Mouse (Mus musculus) erythroblast, adult 5-6 weeks (primary cell): Measurements from ENCODE around the gene Comt. TPM values are rescaled to one million over a fixed set of nuclear protein-coding genes. Genes with fewer than 3 reads are reported as not detected.

Experiments
- ATAC-seq: replicated peaks from 2 replicates; pipeline ENCODE4 v1.8.0; 2016; ENCODE audit warnings: moderate number of reproducible peaks, mild to moderate bottlenecking, moderate TSS enrichment, inconsistent platforms; ENCODE audit not compliant: poor library complexity, low FRiP score, severe bottlenecking
- total RNA-seq, 2 experiments: library from RNA; stranded (forward) in 1 of 2; stranded (reverse) in 1 of 2; fragments of 150-400 nt in 1 of 2; fragments of 200-764, 138-1000 nt in 1 of 2; gene quantifications; 2 replicates each; pipeline versions ENCODE4 v1.2.3 to v1.2.4; 2015 to 2017; ENCODE audit warnings: low replicate concordance in 2 of 2

Comt gene
- total RNA-seq, 2 experiments from 2014 or later: 27.9 to 29.1 TPM

DNA sequence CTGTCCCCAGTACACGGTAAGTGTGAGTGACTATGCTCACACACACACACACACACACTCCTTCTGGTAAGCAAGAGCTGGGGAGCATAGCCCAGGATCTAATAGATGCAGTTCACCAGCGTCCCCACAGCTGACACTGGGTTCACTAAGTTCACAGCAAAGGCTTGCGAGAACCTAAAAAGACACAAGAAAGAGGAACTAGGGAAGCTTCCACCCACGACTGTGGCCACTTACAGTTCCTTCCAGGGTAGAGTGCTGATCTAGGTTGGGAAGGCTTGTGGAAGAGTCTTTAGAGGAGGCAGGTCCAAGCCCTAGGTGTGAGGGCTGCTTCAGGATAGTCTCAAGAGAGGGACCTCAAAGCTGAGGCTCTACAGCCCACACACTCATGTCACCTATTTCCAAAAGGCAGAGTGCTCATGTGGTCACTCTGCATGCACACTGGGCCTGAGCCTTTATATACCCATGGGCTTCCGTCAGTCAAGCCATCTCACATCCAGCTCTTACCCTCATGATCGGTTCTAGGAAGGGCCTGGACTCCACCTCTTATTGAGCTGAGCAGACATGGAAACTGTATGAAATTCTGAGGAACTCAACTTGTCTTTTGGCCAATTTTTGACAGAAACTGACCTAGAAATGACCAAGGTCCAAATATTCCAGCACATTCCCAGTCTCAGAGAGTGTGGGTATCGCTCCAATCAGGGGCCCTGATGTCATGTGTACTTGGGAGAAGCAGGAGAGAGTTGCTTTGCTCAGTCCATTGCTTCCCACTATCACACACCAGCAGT lies 13.4 kb downstream of the Comt start:
- no peak for ATAC-seq

DNA sequence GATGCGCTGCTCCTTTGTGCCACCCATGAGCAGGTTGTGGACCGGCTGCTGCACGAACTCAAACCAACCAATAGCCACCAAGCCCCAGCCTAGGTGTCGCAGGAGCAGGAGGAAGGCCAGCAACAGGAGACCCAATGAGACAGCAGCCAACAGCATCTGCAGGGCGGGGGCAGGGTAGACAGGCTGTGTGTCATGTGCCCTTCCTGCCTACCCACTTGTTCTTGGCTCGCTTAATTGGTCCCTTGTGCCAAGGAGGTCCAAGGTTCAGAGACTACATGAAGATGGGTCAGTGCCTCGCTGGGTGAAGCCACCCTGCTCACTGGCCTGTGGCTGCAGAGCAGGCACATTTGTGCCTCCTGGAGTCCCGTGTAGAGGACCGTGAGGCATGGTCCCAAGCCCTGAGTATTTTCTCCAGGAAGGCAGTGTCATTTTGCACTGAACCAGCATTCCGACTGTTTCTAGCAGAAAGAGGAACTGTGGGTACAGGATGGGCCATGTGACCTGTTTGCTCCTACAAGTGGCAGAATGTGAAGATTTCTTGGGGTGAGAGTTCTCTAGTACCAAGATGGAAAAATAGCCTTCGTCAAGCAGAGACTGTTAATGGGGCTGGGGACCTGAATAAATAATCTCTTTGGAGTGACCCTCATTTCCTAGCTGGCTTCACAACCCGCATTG lies 14.7 kb downstream of the Comt start:
- ATAC-seq: no peak

DNA sequence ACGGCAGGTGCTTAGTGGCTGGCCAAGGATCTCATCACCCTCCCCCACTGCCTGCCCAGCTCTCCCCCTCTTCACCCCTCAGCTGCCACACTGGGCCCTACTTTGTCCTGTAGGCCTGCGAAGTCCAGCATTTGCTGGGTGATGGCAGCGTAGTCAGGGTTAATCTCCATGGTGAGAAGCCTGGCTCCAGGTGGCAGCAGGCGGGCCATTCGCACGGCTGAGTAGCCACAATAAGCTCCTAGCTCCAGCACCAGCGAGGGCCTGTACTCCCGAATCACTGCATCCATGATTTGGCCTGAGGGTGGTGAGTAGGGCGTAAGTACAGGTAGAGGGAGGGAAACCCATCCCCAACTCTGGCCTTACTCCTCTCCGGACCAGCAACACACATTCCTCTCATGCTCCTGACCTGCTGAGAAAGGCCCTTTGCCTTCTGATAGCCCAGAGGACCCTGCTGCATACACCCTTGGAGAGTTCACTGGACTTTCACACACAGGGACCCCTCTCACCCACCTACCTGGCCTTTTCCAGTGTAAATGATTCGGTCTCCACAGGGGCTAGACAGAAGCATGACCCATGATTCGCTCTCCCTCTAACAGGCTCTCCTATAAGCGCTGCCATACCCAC lies 15.5 kb downstream of the Comt start:
- ATAC-seq: no peak

DNA sequence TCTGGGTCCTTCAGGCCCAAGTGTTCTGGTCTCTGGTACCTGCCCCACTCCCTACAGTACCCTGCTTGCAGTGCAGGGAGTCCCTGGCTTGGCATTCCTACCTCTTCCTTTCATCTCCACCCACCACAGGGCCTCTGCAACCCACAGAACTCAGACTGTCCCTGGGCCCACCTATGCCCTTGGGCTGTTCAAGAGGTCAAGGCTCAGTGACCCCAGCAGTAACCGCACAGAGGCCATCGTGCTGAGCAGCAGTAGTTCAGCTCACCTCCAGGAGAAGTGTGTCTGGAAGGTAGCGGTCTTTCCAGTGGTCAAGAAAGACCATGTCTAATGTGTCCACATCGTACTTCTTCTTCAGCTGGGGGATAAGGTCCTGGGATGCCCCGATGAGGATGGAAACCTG lies 16.2 kb downstream of the Comt start:
- no peak for ATAC-seq

DNA sequence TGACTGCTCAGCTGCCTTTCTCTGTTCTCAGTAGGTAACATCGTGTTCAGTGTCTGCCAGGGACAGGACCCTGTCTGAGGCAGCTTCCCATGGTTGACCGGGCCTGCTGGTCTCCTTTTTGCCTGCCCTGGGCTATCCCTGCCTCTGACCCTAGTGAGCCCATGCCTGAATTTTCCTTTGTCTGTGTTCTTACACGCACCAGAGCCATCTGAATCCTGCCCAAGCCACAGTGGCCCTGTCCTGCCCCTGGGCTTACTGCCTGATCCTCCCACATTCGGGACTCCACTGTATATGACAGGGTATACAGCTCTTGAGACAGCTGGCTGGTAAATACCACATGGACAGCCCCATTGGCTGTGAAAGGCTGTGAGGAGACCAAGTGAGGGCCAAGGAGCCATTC lies 16.9 kb downstream of the Comt start:
- no peak for ATAC-seq

DNA sequence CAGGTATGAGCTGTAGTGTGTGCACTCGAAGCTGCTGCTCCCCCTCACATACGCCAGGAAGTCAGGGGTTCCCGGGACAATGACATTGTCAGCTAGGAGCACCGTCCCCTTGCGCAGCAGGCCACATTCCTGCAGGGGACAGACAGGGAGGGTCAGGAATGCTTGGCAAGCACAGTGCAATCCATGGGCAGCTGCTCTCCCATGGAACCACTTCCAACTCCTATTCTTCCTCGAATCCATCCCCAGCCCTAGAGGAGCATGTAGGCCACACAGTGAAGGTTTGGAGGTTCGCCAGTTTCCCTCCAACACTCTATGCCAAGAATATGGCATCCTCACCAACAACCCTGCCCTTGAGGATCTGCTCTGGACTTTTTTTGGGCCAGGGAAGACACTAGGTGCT lies 18.7 kb downstream of the Comt start:
- no peak for ATAC-seq

DNA sequence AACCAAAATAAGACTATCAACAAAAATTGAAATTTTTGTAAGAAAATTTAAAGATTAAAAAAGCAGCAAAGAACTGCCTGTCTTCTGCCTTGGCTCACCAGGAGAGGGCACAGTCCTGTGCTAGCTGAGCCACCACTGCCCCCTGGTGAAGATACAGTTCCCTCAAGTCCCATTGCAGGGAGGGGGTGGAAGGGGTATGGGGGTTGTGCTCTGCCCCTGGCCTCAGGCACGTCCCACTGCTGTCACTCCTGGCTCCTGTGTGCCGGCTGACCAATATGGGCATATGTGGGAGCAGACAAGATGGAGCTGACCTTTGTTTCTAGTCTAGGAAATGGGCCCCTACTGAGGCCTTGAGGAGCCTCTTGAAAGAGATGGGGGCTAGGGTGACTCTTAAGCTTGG lies 20.4 kb downstream of the Comt start:
- ATAC-seq: peak; percentile 64

DNA sequence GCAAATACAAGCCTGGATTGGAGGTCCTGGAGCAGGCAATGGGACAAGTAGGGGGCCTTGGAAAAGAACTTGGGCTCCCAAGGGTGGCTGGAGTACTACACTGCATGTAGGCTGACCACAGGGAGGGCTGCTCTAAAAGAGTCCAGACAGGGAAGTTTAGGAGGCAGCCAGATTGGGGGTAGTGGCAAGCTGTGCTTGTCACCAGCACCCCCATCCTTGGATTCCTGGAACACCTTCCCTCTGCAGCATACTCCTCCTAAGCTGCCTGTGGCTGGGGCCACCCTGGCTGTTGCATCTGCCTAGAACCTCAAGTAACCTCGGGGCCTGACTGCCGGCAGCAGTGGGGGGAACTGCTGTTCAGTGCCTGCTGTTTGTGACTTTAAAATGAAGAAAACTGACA lies 20.8 kb downstream of the Comt start:
- ATAC-seq: 0 out of 2 replicates have a peak, but pooled peaks have one; percentile 16

DNA sequence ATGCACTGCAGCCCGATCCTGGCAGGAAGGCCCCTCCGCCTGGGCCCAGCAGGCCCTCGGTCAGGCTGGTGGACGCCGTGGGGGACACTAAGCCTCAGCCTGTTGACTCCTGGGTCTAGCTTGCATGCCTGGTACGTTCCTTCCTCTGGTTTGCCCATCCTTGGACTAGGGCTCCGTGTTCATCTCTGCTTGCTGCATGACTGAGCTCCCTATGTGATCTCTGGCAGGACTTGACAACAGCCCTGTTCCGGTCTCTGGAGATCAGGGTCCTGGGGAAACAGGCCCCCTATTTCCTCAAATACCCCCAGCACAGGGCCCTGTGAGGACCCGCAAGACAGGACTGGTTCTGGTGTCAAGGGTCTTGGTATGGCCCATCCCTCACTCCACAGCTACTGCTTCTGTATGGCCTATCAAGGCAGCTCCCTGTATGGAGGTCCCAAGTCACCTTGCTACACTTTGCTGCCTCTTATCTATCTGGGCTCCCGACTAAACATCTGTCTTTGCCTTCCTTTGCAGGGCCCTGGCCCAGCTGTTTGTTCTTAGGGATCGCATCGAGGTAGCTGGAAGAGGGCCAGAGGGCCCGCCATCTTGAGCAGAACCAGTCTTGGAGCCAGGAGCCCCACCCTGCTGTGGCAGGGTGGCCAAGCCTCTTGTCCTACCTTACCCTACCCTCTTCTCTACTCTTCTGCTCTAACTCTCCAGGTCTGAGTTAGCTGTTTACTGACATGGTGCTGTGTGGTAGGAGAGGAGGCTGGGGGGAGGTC lies 21.4 kb downstream of the Comt start:
- ATAC-seq: peak; percentile 67

DNA sequence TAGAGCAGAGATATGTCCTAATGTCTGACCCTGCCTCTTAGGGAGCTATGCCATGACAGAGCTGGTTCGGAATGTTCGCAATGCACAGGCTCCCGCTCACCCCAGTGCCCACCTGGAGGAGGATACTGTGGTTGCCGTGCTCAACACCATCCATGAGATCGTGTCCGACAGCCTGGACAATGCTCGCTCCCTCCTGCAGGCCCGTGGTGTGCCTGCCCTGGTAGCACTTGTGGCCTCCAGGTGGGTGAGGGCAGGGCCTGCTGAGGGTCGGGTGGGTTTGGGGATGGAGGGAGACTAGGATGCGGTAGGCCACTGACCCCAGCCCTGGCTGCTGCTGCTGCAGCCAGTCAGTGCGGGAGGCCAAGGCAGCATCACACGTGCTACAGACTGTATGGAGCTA lies 23.4 kb downstream of the Comt start:
- ATAC-seq: no peak

DNA sequence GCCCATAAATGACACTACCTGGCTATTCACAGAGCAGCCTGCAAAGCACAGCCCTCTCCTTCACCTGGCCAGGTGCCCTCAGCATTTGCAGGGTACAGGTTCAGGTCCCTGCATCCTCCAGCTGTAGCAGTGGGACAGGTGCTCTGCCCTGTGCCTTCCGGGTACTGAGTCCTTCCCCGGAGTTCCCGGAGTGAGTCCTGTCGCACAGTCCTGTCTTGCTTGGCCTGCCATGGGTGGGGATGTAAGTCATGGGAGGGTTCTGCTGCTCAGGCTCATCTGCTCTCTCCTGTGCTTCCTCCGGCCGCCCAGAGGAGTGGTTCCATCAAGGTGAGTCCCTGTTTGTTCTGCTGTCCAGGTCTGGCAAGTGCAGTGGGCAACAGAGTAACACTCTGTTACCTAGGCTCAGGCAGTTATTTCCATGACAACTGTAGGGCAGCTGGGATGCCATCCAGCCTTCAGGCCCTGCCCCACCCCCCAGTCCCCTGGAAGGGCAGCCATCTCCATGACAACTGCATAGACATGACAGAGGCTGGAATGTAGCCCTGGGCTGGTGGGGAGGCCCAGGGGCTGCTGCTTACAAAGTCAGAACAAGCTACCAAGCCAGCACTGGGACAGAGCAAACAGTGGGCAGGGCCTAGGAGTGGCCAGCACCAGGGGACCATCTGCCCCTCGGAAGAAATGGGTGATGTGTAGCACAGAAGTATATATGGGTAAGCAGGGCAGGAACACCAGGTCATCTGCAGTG lies 26.0 kb downstream of the Comt start:
- no peak for ATAC-seq

DNA sequence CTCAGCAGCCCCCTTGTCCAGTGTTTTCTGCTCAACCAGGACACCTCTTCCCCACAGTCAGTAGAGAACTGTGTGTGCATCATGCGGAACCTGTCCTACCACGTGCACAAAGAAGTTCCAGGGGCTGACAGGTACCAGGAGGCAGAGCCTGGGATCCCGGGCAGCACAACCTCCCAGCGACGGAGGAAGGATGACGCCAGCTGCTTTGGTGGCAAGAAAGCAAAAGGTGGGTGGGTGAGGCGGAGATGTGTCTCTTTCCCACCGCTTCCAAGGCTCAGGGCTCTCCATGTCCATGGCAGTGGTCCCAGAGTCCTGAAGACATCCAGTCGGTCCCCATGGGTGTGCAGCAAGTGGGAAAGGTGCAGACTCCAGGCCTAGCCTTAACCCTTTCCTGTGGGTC lies 26.6 kb downstream of the Comt start:
- no peak for ATAC-seq

DNA sequence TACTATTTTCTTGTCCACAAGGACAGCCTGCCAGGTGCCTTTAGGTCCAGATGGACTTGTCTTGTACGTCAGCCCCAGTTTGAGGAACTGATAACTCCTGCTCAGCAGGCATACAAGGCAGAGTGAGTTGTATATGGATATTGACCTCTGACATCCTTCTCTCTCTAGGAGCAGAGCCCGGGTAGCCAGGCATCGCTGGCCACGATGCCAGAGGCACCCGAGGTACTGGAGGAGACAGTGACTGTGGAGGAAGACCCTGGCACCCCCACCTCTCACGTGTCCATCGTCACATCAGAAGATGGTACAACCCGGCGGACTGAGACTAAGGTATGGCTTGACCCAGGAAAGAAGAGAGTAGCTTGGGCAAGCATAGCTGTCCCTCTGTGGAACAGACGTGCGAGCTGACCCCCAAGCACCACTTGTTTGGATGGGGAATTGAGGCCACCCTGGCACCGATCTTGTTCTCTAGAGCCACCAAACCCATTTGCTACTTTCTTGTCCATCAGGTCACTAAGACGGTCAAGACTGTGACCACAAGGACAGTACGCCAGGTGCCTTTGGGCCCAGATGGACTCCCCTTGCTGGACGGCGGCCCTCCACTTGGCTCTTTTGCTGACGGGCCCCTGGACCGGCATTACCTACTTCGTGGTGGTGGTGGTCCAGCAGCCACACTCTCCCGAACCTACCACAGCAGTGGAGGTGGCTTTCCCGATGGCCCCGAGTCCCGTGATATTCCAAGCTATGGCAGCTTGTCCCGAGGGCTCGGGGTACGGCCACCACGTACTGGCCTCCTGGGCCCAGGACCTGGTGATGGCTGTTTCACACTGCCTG lies 29.6 kb downstream of the Comt start:
- ATAC-seq: no peak

DNA sequence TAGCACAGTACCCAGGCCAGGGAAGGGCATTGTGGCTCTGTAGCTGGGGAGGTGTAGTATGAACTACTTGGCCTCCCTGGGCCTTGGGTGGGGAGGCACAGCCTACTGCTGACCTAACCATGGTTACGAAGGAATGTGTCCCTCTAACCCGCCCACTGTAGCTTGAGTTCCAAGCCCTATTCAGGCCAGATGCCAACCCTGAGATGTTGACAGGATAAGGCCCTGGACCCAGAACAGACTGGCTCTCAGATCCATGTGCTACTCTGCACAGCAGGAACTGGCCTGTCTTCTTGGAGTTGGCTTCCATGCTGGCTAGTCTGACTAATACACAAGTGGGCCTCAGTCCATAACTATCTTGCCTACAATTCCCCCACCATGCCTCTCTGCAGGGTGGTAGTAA lies 30.5 kb downstream of the Comt start:
- no peak for ATAC-seq

DNA sequence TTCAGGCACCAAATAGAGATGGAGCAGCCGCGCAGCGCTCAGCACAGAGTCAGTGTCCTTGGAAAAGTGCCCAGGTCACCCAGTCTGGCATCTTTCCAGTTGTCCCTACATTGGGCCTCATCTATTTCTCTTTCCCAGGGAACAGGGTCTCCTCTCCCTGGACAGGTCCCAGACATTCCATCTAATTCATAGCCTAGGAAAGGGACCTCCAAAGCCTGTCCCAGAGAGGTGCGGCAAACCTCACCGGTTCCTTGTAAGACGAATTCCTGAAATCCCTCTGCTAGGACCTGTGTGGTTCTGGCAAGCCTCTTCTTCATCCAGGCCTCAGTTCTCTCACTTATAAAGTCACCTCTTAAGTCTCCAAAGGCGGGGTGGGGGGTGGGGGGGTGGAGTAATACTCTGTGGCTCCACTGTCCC lies 31.0 kb downstream of the Comt start:
- ATAC-seq: no peak

DNA sequence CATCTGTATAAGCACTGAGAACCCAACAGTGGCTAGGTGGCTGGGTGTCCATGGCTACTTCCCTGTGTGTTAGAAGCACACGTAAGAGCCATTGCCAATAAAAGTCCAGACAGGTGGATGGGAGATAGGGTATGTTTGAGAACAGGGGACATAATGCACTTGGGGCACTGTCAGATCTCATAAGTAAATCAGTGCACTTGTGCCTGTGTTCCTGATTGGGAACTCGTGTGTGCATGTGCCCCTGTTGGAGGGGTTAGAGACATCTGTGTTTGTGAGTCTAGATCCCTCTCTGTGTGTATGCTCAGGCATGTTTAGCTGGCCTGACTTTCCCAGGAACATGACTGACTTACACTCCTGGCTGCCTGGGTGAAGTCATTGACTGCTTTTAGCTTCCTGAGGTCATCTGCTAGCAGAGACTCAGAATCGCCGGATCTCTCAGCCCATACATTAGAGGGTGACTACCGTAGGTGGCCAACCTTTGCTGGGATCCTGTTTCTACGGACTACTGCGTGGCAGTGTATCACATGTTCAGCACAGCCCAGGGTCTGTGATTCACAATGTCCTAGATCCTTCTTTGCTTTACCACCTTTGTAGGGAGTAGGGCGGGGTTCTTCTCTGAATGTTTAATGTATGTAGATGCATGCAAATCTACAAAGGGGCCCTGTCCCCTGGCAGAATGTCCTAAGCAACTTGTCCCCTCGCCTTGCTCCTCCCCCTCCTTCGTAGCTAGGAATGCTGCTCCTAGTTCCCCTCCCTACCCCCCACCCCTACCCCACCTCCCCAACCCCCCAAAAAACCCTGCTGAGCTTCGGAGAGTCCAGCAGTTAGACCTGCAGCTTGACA lies 31.7 kb downstream of the Comt start:
- ATAC-seq: no peak

DNA sequence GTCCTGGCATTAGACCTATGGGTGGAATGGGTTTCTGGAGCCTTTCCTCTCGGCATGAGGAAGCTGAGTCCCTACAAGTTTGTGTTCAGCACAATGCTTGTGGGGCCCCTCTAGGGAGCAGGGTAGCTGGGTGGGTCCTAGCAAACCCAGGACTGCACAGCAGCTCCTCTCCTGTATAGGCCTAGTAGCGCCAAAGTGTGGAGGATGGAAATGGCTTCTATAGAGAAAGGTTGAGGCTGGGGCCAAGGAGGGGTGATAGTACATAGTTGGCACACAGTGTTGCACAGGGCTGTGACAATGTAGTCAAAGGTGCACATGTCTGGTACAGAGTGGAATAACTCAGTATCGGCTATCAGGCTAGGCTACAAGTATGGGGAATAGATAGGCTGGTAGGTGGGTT lies 32.6 kb downstream of the Comt start:
- ATAC-seq: no peak

DNA sequence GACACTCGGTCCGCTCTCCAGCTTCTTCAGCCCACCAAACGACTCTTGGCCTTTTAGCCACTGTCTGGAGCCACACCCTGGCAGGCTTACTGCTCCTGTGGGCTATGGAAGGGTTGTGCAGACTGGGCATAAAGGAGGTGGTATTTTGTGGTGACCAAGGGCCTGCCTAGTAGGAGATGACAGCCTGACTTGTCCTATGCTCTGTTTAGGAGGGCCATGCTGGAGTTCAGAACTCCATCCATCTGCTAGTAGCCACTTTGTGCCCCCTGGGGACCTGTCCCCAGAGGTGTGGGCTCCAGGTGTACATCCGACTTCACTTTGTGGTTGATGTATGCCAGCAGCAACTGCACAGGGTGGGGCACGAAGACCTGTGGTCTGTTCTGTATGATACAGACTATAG lies 33.1 kb downstream of the Comt start:
- no peak for ATAC-seq
